In genomic region chr1:167001174-167001843, GRCm38 (mm10) we compare ENCODE assay signal across 7 mouse cellular contexts. TPM values are rescaled to one million over a fixed set of nuclear protein-coding genes. Genes with fewer than 3 reads are reported as not detected.
DNase-seq lines count a peak whose midpoint lies in the region; ATAC-seq and TF ChIP-seq lines count a peak whose summit lies in the region.

TSS of gene Fam78b (plus strand) at chr1:167001417.

- no peaks in the 10 kb centered on the region; the same call in 1 of the 2 replicates for H3K4me1 ChIP-seq in thymus, adult 2 months (replicated peaks; ENCODE audit: control insufficient read depth, insufficient read depth, low read length)
- H3K4me1 ChIP-seq in heart, embryonic 14.5 days (ENCODE audit: control insufficient read depth in 2 of 2, insufficient read depth in 2 of 2, low read length in 2 of 2): peaks cover 4 to 15% of the 10 kb centered on the region in 2 experiments; a peak in 3 of 4 replicates

- ATAC-seq in heart, embryonic 14.5 days (ENCODE audit: insufficient number of reproducible peaks, insufficient read depth, low FRiP score, low read depth): no peak; the same call in 1 of the 2 replicates

- peak within 1 kb of the TSS; percentile 83 for H3K9ac ChIP-seq in heart, embryonic 14.5 days (ENCODE audit: low read length)

- peak within 1 kb of the TSS; percentile 91 for H3K4me2 ChIP-seq in heart, embryonic 14.5 days (ENCODE audit: low read length)

- H3K27ac ChIP-seq in thymus, adult 2 months (ENCODE audit: control insufficient read depth, insufficient read depth, low read length): no peak within 1 kb of the TSS
- peak within 1 kb of the TSS; percentile 27 to 42; a peak in 2 of 4 replicates for H3K27ac ChIP-seq in heart, embryonic 14.5 days (replicated peaks in 1 of 2; ENCODE audit: control insufficient read depth in 1 of 2, insufficient read depth in 1 of 2, low read depth in 2 of 2, low read length in 2 of 2)

- peak; percentile 15 for DNase-seq in thymus, adult 2 months
- no peak for DNase-seq in thymus, postnatal 25 days
- DNase-seq in cerebellum, postnatal 4 days (ENCODE audit: low spot score in 2 of 2): peak; percentile 34 to 40
- DNase-seq in layer of hippocampus, postnatal 10 days (ENCODE audit: low spot score in 2 of 2): peak; percentile 53 to 64
- DNase-seq in lung, postnatal 36 days: peak; percentile 7
- peak; percentile 7 to 18 for DNase-seq in spleen, postnatal 10 days (ENCODE audit: low spot score in 2 of 2)

- TF ChIP-seq POLR2A in thymus, adult 2 months (IDR thresholded peaks at IDR 0.05; ENCODE audit: control insufficient read depth, extremely low read depth, insufficient read depth, low read length, poor library complexity): no peak

- WGBS in thymus, adult 2 months: under 1% methylated on average over 82 of the region's 85 CpGs
- WGBS in heart, embryonic 14.5 days: 1% methylated on average over 72 of the region's 85 CpGs

- no peaks in the 10 kb centered on the region for H3K36me3 ChIP-seq in thymus, adult 2 months (ENCODE audit: control insufficient read depth, insufficient read depth, low read length)
- no peaks in the 10 kb centered on the region for H3K36me3 ChIP-seq in heart, embryonic 14.5 days (ENCODE audit: control insufficient read depth, insufficient read depth, low read length)

- H3K4me3 ChIP-seq in thymus, adult 2 months (ENCODE audit: control insufficient read depth, insufficient read depth, low read length): peak within 1 kb of the TSS; percentile 47
- peak within 1 kb of the TSS; percentile 79 to 81 for H3K4me3 ChIP-seq in heart, embryonic 14.5 days (ENCODE audit: control insufficient read depth in 1 of 2, insufficient read depth in 1 of 2, low read depth in 1 of 2, low read length in 2 of 2)

- peaks cover 3% of the 10 kb centered on the region; the same call in 1 of the 2 replicates for H3K27me3 ChIP-seq in thymus, adult 2 months (ENCODE audit: control insufficient read depth, insufficient read depth, low read length)
- peaks cover 46% of the 10 kb centered on the region for H3K27me3 ChIP-seq in heart, embryonic 14.5 days (ENCODE audit: control insufficient read depth, insufficient read depth, low read length)

- no peaks in the 10 kb centered on the region for H3K9me3 ChIP-seq in heart, embryonic 14.5 days (ENCODE audit: control insufficient read depth, low read length)

- TF ChIP-seq CTCF in thymus, adult 2 months (IDR thresholded peaks at IDR 0.05; ENCODE audit: borderline replicate concordance, control insufficient read depth, extremely low read depth, insufficient read depth, low read length, poor library complexity): no peak

RNA-seq across cellular contexts. Expression of gene Fam78b, which starts in this region (rescaled TPM):
- 0.98 and 1.6 TPM in 2 replicates for polyA plus RNA-seq in thymus, adult 2 months (2012; rRNA removed)
- 1.3 and 1.4 TPM in 2 replicates for polyA plus RNA-seq in heart, embryonic 14.5 days (2014; fragmentation: Nextera tagmentation; extraction: Ambion mirVana)
- 10 to 100 TPM; 35.6 to 39.0 TPM for total RNA-seq in layer of hippocampus, postnatal 10 days (2021)
